Mouse (Mus musculus): ENCODE results near the gene Olfr1434. TPM values are rescaled to one million over a fixed set of nuclear protein-coding genes. Genes with fewer than 3 reads are reported as not detected.
"Not testable (repeated sequence)": the region's sequence is repeated elsewhere in the genome, so short reads cannot be mapped to it uniquely, and the experiment has no call there.

Olfr1434 gene
- total RNA-seq (2021), result not detected
- long read RNA-seq, experiment 1, result 0 reads
- long read RNA-seq, experiment 2, result 0 reads

DNA sequence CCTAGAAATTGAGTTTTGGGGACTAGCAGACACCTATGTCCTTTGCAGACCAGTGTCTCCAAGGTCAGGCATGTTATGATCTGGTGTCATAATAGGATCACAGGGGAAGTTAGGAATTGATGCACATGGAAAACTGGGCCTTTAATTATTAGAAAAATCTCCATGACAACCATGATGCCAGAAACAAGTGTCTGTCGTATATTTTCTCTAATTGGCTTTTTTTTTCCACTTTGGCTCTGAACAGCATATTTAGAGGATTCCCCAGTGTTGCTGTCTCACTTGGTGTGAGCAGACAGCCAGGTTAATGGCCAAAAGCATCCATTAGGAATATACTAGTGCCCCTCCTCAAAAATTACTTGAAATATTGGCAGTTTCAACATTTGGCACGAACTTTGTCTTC is at the start of gene Olfr1434:
TSS of gene Olfr1434 (plus strand) at position 301 of the 400 bp plus-strand sequence.
- no peak for DNase-seq (ENCODE audit: extremely low spot score in 1 of 2, low spot score in 2 of 2)
- TF ChIP-seq CTCF (IDR thresholded peaks at IDR 0.05), result no peak
- Histone ChIP-seq H3K27ac (no peak within 1 kb of the TSS), H3K4me3 (no peak within 1 kb of the TSS)
- intact Hi-C loops (cut with DNase I), result no loop called here

GRCm38 (mm10) chr19:12232496-12232895 is 47.2 kb upstream of the Olfr1434 start, which contains the start of gene Olfr1432:
Olfr1432 (minus strand) TSS chr19:12232596.
- intact Hi-C loops (cut with DNase I); DNase-seq (ENCODE audit: extremely low spot score in 1 of 2, low spot score in 2 of 2); H3K4me3 ChIP-seq; H3K27ac ChIP-seq: not testable (repeated sequence)

- no peak within 1 kb of the TSS for H3K4me3 ChIP-seq
Measured at GRCm38 (mm10) chr19:12241559-12241958, 38.1 kb upstream of the Olfr1434 start, which contains the start of gene Olfr262. Olfr262 (minus strand) TSS chr19:12241659.

GRCm38 (mm10) chr19:12260732-12261131 is 18.9 kb upstream of the Olfr1434 start, which contains the start of gene Olfr235:
Olfr235 (plus strand) TSS chr19:12261032.
- intact Hi-C loops (cut with DNase I), result no loop called here
- DNase-seq (ENCODE audit: extremely low spot score in 1 of 2, low spot score in 2 of 2), result no peak
- TF ChIP-seq CTCF (IDR thresholded peaks at IDR 0.05), result no peak
- no peak within 1 kb of the TSS for H3K27ac ChIP-seq
- no peak within 1 kb of the TSS for H3K4me3 ChIP-seq

More at GRCm38 (mm10) chr19:12241559-12241958, 38.1 kb upstream of the Olfr1434 start, which contains the start of gene Olfr262:
- H3K27ac ChIP-seq, result no peak within 1 kb of the TSS
- intact Hi-C loops (cut with DNase I), result loop anchor here (5.0 kb wide), 1 partner anchor 64 kb away; no protein-coding TSS in a partner anchor
- no peak for DNase-seq (ENCODE audit: extremely low spot score in 1 of 2, low spot score in 2 of 2)
- TF ChIP-seq CTCF (IDR thresholded peaks at IDR 0.05), result no peak

- no peak overlapping the region for H3K27ac ChIP-seq
- intact Hi-C loops (cut with DNase I), result no loop called here
- H3K4me3 ChIP-seq, result no peak overlapping the region
- no peak for TF ChIP-seq CTCF (IDR thresholded peaks at IDR 0.05)
- no peak for DNase-seq (ENCODE audit: extremely low spot score in 1 of 2, low spot score in 2 of 2)
Measured at GRCm38 (mm10) chr19:12292979-12293378, 13.3 kb downstream of the Olfr1434 start.

DNA sequence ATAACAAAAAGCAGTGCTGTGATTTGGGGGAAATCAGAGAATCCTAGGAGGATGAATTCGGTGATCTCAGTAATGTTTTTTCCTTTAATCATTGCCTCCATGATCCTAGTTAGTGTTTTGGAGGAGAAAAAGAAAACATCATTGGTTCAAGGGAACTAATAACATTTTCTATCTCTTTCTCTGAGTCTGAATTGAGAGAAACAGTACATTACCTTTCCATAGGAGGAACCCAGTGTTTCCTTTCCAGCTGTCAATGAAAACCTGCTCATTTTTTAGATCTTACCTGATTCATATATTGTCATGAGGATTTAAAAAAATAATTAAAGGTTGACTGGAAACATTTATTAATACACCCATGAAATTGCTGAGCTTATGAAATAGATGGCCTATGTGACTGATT is 19.4 kb downstream of the Olfr1434 start, which contains the start of gene Olfr1436:
TSS of gene Olfr1436 (minus strand) at position 101 of the 400 bp plus-strand sequence.
- H3K27ac ChIP-seq; intact Hi-C loops (cut with DNase I); DNase-seq (ENCODE audit: extremely low spot score in 1 of 2, low spot score in 2 of 2): not testable (repeated sequence)

DNA sequence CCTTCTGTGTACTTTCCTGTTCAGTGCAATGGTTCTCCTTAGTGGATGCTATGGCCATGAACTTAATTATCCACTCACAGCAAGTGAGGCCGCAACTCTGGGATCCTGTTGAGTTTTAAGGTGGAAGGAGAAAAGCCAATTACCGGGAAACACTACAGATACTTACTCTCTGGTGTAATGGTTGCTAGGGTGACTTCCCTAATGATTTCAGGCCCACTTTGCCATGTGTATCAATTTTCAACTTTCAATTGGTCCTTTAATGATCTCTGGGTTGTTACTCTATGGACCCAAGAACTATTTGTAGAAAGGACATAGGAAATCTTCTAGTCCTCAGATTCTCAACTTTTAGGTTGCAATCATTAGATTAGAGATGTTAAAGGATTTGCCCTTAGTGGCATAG is 45.3 kb downstream of the Olfr1434 start, which contains the start of gene Olfr1437:
TSS of gene Olfr1437 (minus strand) at position 101 of the 400 bp plus-strand sequence.
- DNase-seq (ENCODE audit: extremely low spot score in 1 of 2, low spot score in 2 of 2), result no peak
- no peak for TF ChIP-seq CTCF (IDR thresholded peaks at IDR 0.05)
- intact Hi-C loops (cut with DNase I), result no loop called here
- Histone ChIP-seq H3K4me3 (no peak within 1 kb of the TSS), H3K27ac (no peak within 1 kb of the TSS)

More for the DNA sequence above, 19.4 kb downstream of the Olfr1434 start, which contains the start of gene Olfr1436:
- not testable (repeated sequence) for H3K4me3 ChIP-seq

Other genes with a start within 250 kb of the Olfr1434 start
- gene Olfr1423, start 238.5 kb upstream of the Olfr1434 start, total RNA-seq (2021), result not detected
- not detected for gene Olfr1424, start 217.2 kb upstream of the Olfr1434 start, total RNA-seq (2021)
- not detected for gene Olfr1425, start 202.1 kb upstream of the Olfr1434 start, total RNA-seq (2021)
- gene Olfr1426, start 187.8 kb upstream of the Olfr1434 start, total RNA-seq (2021), result not detected
- not detected for gene Olfr1427, start 176.5 kb upstream of the Olfr1434 start, total RNA-seq (2021)
- not detected for gene Olfr1428, start 164.0 kb upstream of the Olfr1434 start, total RNA-seq (2021)
- gene Olfr76, start 156.7 kb upstream of the Olfr1434 start, total RNA-seq (2021), result not detected
- gene Olfr1555-ps1, start 109.7 kb upstream of the Olfr1434 start, total RNA-seq (2021), result not detected
- gene Olfr1431, start 79.2 kb upstream of the Olfr1434 start, total RNA-seq (2021), result not detected
- not detected for gene Olfr1432, start 47.3 kb upstream of the Olfr1434 start, total RNA-seq (2021)
- gene Olfr262, start 38.2 kb upstream of the Olfr1434 start, total RNA-seq (2021), result not detected
- gene Olfr235, start 18.8 kb upstream of the Olfr1434 start, total RNA-seq (2021), result not detected
- not detected for gene Olfr1436, start 19.3 kb downstream of the Olfr1434 start, total RNA-seq (2021)
- gene Olfr1437, start 45.2 kb downstream of the Olfr1434 start, total RNA-seq (2021), result not detected
- gene Olfr1438-ps1, start 56.1 kb downstream of the Olfr1434 start, total RNA-seq (2021), result not detected
- not detected for gene Olfr1440, start 107.4 kb downstream of the Olfr1434 start, total RNA-seq (2021)
- gene Olfr1441, start 137.6 kb downstream of the Olfr1434 start, total RNA-seq (2021), result not detected
- gene Pfpl, start 148.1 kb downstream of the Olfr1434 start, total RNA-seq (2021), result not detected
- 1 to 10 TPM; 6.8 to 7.4 TPM for gene Mpeg1, start 180.9 kb downstream of the Olfr1434 start, total RNA-seq (2021)
- 10 to 100 TPM; 36.0 to 36.3 TPM for gene Dtx4, start 221.6 kb downstream of the Olfr1434 start, total RNA-seq (2021)